ENCODE assay signal across 16 mouse cellular contexts in the genomic region with DNA sequence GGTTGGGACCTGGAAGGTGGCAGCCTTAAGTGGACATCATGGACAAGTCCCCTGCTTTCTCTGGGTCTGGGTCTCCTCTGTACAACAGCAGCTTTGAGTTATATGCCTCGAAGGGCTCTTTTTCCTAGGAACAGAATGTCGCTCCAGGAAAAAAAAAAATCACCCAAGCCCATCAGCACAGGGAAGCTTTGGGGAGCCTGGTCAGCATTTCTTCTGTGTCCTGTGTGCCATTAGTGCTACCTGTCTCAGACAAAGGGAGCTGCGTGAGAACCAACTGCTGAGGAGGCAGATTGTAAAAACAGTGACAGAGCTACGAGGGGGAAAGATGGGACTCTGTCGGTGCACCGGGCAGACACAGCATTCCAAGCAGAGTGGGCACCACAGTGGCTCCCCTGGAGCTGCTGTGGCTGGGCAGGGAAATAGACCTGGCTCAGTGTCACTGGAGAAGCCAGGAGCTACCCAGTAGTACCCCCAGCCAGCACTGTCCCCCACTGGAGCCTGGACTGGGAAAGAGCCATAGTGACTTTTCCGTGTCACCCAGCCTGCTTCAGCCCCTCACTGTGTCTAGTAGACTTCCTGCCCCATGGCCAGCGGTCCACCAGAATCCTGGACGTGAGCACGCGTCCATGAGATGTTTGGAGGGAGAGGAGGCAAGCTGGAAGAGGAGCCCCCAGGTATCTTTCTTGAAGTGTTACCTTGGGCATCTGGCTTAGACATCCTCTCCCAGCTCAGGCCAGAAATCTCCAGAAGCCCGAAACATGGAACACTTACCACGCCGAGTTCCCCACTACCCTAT. TPM values are rescaled to one million over a fixed set of nuclear protein-coding genes. Genes with fewer than 3 reads are reported as not detected.
A peak's percentile ranks its signal among the peaks of the same experiment; 100 is the strongest.
DNase-seq lines count a peak whose midpoint lies in the region; ATAC-seq and TF ChIP-seq lines count a peak whose summit lies in the region.
"Had no signal": no experiment of that assay in that cellular context is flagged by ENCODE, and none has a peak within 500 bp of the region (broad histone marks: within the 10 kb centered on the region; RNA-seq: fewer than 3 reads in every experiment).

No protein-coding gene starts in this region.

- TF ChIP-seq CTCF in stomach, postnatal 0 days (IDR thresholded peaks at IDR 0.05; ENCODE audit: low read depth), result no peak

- no peak for TF ChIP-seq EP300 in stomach, postnatal 0 days (optimal IDR thresholded peaks at IDR 0.05)

- H3K36me3 ChIP-seq in heart, embryonic 13.5 days, result no peaks in the 10 kb centered on the region
- peaks cover 5% of the 10 kb centered on the region; the same call in 1 of the 2 replicates for H3K36me3 ChIP-seq in forebrain, embryonic 16.5 days (ENCODE audit: control insufficient read depth, insufficient read depth)
- no peaks in the 10 kb centered on the region for H3K36me3 ChIP-seq in limb, embryonic 11.5 days (ENCODE audit: control insufficient read depth, insufficient read depth, low read length)
- no peaks in the 10 kb centered on the region for H3K36me3 ChIP-seq in neural tube, embryonic 14.5 days (ENCODE audit: control insufficient read depth, insufficient read depth, low read length)
- no peaks in the 10 kb centered on the region for H3K36me3 ChIP-seq in stomach, postnatal 0 days (ENCODE audit: control insufficient read depth, insufficient read depth, low read length)
- H3K36me3 ChIP-seq: embryonic facial prominence, embryonic 13.5 days had no signal

- no peak for DNase-seq in heart, adult 11 months
- peak; percentile 34 for DNase-seq in limb, embryonic 11.5 days (ENCODE audit: low spot score)
- no peak for DNase-seq in ovary, postnatal 14 days (ENCODE audit: low spot score)
- DNase-seq in adrenal gland, postnatal 36 days, result no peak
- no peak for DNase-seq in stomach, postnatal 0 days (ENCODE audit: low spot score)
- DNase-seq: B cell, adult 2 months; cerebellum, adult 8-10 months; right cerebral cortex, postnatal 25 days; thymus, postnatal 14 days had no signal

- 30% methylated on average over 14 of the region's 14 CpGs for WGBS in heart, embryonic 13.5 days
- WGBS in forebrain, embryonic 16.5 days, result 25% methylated on average over 14 of the region's 14 CpGs
- 29% methylated on average over 14 of the region's 14 CpGs for WGBS in limb, embryonic 11.5 days
- 23% methylated on average over 14 of the region's 14 CpGs for WGBS in neural tube, embryonic 14.5 days
- 46% methylated on average over 14 of the region's 14 CpGs for WGBS in stomach, postnatal 0 days

- ATAC-seq in heart, embryonic 13.5 days (ENCODE audit: extremely low read depth, insufficient number of reproducible peaks, low FRiP score, low TSS enrichment), result no peak
- no peak for ATAC-seq in forebrain, embryonic 16.5 days
- ATAC-seq in limb, embryonic 11.5 days (ENCODE audit: insufficient number of reproducible peaks, low FRiP score, low TSS enrichment, low read depth), result no peak
- no peak for ATAC-seq in neural tube, embryonic 14.5 days (ENCODE audit: low read depth)
- ATAC-seq in stomach, postnatal 0 days (ENCODE audit: low FRiP score, low TSS enrichment), result no peak

- H3K4me2 ChIP-seq in heart, embryonic 13.5 days, result peak overlapping the region; percentile 90
- peak overlapping the region; percentile 63 for H3K4me2 ChIP-seq in forebrain, embryonic 16.5 days (ENCODE audit: low read length)
- no peak overlapping the region for H3K4me2 ChIP-seq in limb, embryonic 11.5 days (ENCODE audit: low read depth, severe bottlenecking)
- H3K4me2 ChIP-seq in neural tube, embryonic 14.5 days (ENCODE audit: low read depth, low read length), result peak overlapping the region; percentile 67
- H3K4me2 ChIP-seq in stomach, postnatal 0 days (replicated peaks; ENCODE audit: low read depth), result no peak overlapping the region
- H3K4me2 ChIP-seq: embryonic facial prominence, embryonic 13.5 days had no signal

- H3K27ac ChIP-seq in heart, embryonic 13.5 days (replicated peaks), result peak overlapping the region; percentile 28; the same call in 1 of the 2 replicates
- H3K27ac ChIP-seq in forebrain, embryonic 16.5 days (ENCODE audit: low read length), result peak overlapping the region; percentile 98
- no peak overlapping the region for H3K27ac ChIP-seq in limb, embryonic 11.5 days (replicated peaks; ENCODE audit: low read depth, low read length)
- peak overlapping the region; percentile 95 for H3K27ac ChIP-seq in neural tube, embryonic 14.5 days (ENCODE audit: low read depth, low read length)
- H3K27ac ChIP-seq in stomach, postnatal 0 days (replicated peaks), result no peak overlapping the region
- H3K27ac ChIP-seq: embryonic facial prominence, embryonic 13.5 days; kidney, postnatal 0 days had no signal

- H3K9ac ChIP-seq in heart, embryonic 13.5 days, result peak overlapping the region; percentile 37; the same call in 1 of the 2 replicates
- H3K9ac ChIP-seq in forebrain, embryonic 16.5 days (replicated peaks; ENCODE audit: low read depth, low read length), result peak overlapping the region; percentile 94
- H3K9ac ChIP-seq in limb, embryonic 11.5 days (ENCODE audit: low read length), result no peak overlapping the region
- H3K9ac ChIP-seq in neural tube, embryonic 14.5 days (replicated peaks; ENCODE audit: low read depth, low read length), result peak overlapping the region; percentile 60
- H3K9ac ChIP-seq in stomach, postnatal 0 days (ENCODE audit: low read length), result no peak overlapping the region
- H3K9ac ChIP-seq: embryonic facial prominence, embryonic 13.5 days had no signal

- peaks cover 64% of the 10 kb centered on the region for H3K4me1 ChIP-seq in heart, embryonic 13.5 days
- peaks cover 59% of the 10 kb centered on the region for H3K4me1 ChIP-seq in forebrain, embryonic 16.5 days (replicated peaks; ENCODE audit: control insufficient read depth, insufficient read depth, low read length)
- peaks cover 22% of the 10 kb centered on the region for H3K4me1 ChIP-seq in limb, embryonic 11.5 days (ENCODE audit: control insufficient read depth, insufficient read depth, low read length)
- H3K4me1 ChIP-seq in neural tube, embryonic 14.5 days (ENCODE audit: control insufficient read depth, insufficient read depth, low read length), result peaks cover 33% of the 10 kb centered on the region
- no peaks in the 10 kb centered on the region for H3K4me1 ChIP-seq in stomach, postnatal 0 days (replicated peaks; ENCODE audit: control insufficient read depth, insufficient read depth)

- no peaks in the 10 kb centered on the region for H3K9me3 ChIP-seq in heart, embryonic 13.5 days
- no peaks in the 10 kb centered on the region for H3K9me3 ChIP-seq in forebrain, embryonic 16.5 days (ENCODE audit: control insufficient read depth, low read length)
- H3K9me3 ChIP-seq in limb, embryonic 11.5 days (ENCODE audit: control insufficient read depth, low read length), result no peaks in the 10 kb centered on the region
- H3K9me3 ChIP-seq in neural tube, embryonic 14.5 days (ENCODE audit: control insufficient read depth, low read length), result no peaks in the 10 kb centered on the region
- H3K9me3 ChIP-seq in stomach, postnatal 0 days (ENCODE audit: control insufficient read depth, low read length), result no peaks in the 10 kb centered on the region
- H3K9me3 ChIP-seq: embryonic facial prominence, embryonic 13.5 days had no signal

- peaks cover 85% of the 10 kb centered on the region for H3K27me3 ChIP-seq in heart, embryonic 13.5 days (replicated peaks)
- no peaks in the 10 kb centered on the region for H3K27me3 ChIP-seq in forebrain, embryonic 16.5 days (replicated peaks; ENCODE audit: control insufficient read depth, insufficient read depth, low read length)
- peaks cover 56% of the 10 kb centered on the region for H3K27me3 ChIP-seq in limb, embryonic 11.5 days (ENCODE audit: control insufficient read depth, insufficient read depth, low read length)
- peaks cover 4% of the 10 kb centered on the region; the same call in 1 of the 2 replicates for H3K27me3 ChIP-seq in neural tube, embryonic 14.5 days (ENCODE audit: control insufficient read depth, insufficient read depth, low read length)
- H3K27me3 ChIP-seq in stomach, postnatal 0 days (ENCODE audit: control insufficient read depth, insufficient read depth, low read length), result peaks cover 14% of the 10 kb centered on the region

- 0 out of 2 replicates have a peak overlapping the region, but pooled peaks have one; percentile 1 for H3K4me3 ChIP-seq in heart, embryonic 13.5 days
- peak overlapping the region; percentile 75 for H3K4me3 ChIP-seq in forebrain, embryonic 16.5 days (replicated peaks; ENCODE audit: low read length)
- no peak overlapping the region for H3K4me3 ChIP-seq in limb, embryonic 11.5 days (ENCODE audit: low read depth, low read length)
- peak overlapping the region; percentile 59 for H3K4me3 ChIP-seq in neural tube, embryonic 14.5 days (ENCODE audit: low read depth, low read length)
- H3K4me3 ChIP-seq in stomach, postnatal 0 days (ENCODE audit: low read depth, low read length), result no peak overlapping the region
- H3K4me3 ChIP-seq: embryonic facial prominence, embryonic 13.5 days had no signal

RNA-seq across cellular contexts. Expression of a gene that starts 1.8 kb away (rescaled TPM):
- polyA plus RNA-seq in heart, embryonic 13.5 days (2015; fragmentation: Nextera tagmentation; extraction: Ambion mirVana), result 3.2 and 4.6 TPM in 2 replicates
- polyA plus RNA-seq in forebrain, embryonic 16.5 days (2015; fragmentation: Nextera tagmentation; extraction: Ambion mirVana), result 94.2 and 109 TPM in 2 replicates
- 0.52 and 0.67 TPM in 2 replicates for polyA plus RNA-seq in limb, embryonic 11.5 days (2014; fragmentation: Nextera tagmentation; extraction: Ambion mirVana)
- 55.7 and 75.5 TPM in 2 replicates for polyA plus RNA-seq in neural tube, embryonic 14.5 days (2014; fragmentation: Nextera tagmentation; extraction: Ambion mirVana)
- not detected for total RNA-seq in adrenal gland, postnatal 36 days (2021)
- polyA plus RNA-seq in stomach, postnatal 0 days (2015; fragmentation: Nextera tagmentation; extraction: Ambion mirVana), result 0.08 and 0.17 TPM in 2 replicates
- total RNA-seq: granulocyte monocyte progenitor cell, adult 5-6 weeks had no signal
- polyA plus RNA-seq: liver, embryonic 16.5 days had no signal

RNA-seq across cellular contexts. Expression of a gene that starts 23.5 kb away (rescaled TPM):
- polyA plus RNA-seq in heart, embryonic 13.5 days (2015; fragmentation: Nextera tagmentation; extraction: Ambion mirVana), result 0.05 and 0.13 TPM in 2 replicates
- polyA plus RNA-seq in forebrain, embryonic 16.5 days (2015; fragmentation: Nextera tagmentation; extraction: Ambion mirVana), result 1.6 TPM in 2 replicates
- polyA plus RNA-seq in limb, embryonic 11.5 days (2014; fragmentation: Nextera tagmentation; extraction: Ambion mirVana), result 2.8 and 3.1 TPM in 2 replicates
- 0.62 and 0.72 TPM in 2 replicates for polyA plus RNA-seq in neural tube, embryonic 14.5 days (2014; fragmentation: Nextera tagmentation; extraction: Ambion mirVana)
- under 1 TPM; 0.13 to 0.43 TPM for total RNA-seq in adrenal gland, postnatal 36 days (2021)
- polyA plus RNA-seq in stomach, postnatal 0 days (2015; fragmentation: Nextera tagmentation; extraction: Ambion mirVana), result 0.05 and 0.16 TPM in 2 replicates
- polyA plus RNA-seq: embryonic facial prominence, embryonic 13.5 days had no signal

RNA-seq across cellular contexts. Expression of a gene that starts 26.1 kb away (rescaled TPM):
- 121 and 130 TPM in 2 replicates for polyA plus RNA-seq in heart, embryonic 13.5 days (2015; fragmentation: Nextera tagmentation; extraction: Ambion mirVana)
- polyA plus RNA-seq in forebrain, embryonic 16.5 days (2015; fragmentation: Nextera tagmentation; extraction: Ambion mirVana), result 30.9 and 31.8 TPM in 2 replicates
- 0.58 and 0.99 TPM in 2 replicates for polyA plus RNA-seq in limb, embryonic 11.5 days (2014; fragmentation: Nextera tagmentation; extraction: Ambion mirVana)
- 9.1 and 10.3 TPM in 2 replicates for polyA plus RNA-seq in neural tube, embryonic 14.5 days (2014; fragmentation: Nextera tagmentation; extraction: Ambion mirVana)
- 10 to 100 TPM; 20.2 to 34.4 TPM for total RNA-seq in adrenal gland, postnatal 36 days (2021)
- polyA plus RNA-seq in stomach, postnatal 0 days (2015; fragmentation: Nextera tagmentation; extraction: Ambion mirVana), result 6.8 and 7.5 TPM in 2 replicates

Comparison
In these comparisons a context has a peak if more than half of its experiments do, and no peak if none do; other contexts are left out.
1. H3K27ac ChIP-seq: peak in heart, embryonic 13.5 days (single experiment), forebrain, embryonic 16.5 days (single experiment) and neural tube, embryonic 14.5 days (single experiment); none in limb, embryonic 11.5 days (single experiment) and stomach, postnatal 0 days (single experiment).
2. H3K4me2 ChIP-seq: peak in heart, embryonic 13.5 days (single experiment), forebrain, embryonic 16.5 days (single experiment) and neural tube, embryonic 14.5 days (single experiment); none in limb, embryonic 11.5 days (single experiment) and stomach, postnatal 0 days (single experiment).
3. H3K4me3 ChIP-seq: peak in heart, embryonic 13.5 days (single experiment), forebrain, embryonic 16.5 days (single experiment) and neural tube, embryonic 14.5 days (single experiment); none in limb, embryonic 11.5 days (single experiment) and stomach, postnatal 0 days (single experiment).
4. H3K9ac ChIP-seq: peak in heart, embryonic 13.5 days (single experiment), forebrain, embryonic 16.5 days (single experiment) and neural tube, embryonic 14.5 days (single experiment); none in limb, embryonic 11.5 days (single experiment) and stomach, postnatal 0 days (single experiment).
5. RNA of a gene that starts 1.8 kb away (polyA plus RNA-seq): 94.2 to 109 TPM in forebrain, embryonic 16.5 days and 55.7 to 75.5 TPM in neural tube, embryonic 14.5 days; 3.2 to 4.6 TPM in heart, embryonic 13.5 days, 0.52 to 0.67 TPM in limb, embryonic 11.5 days and 0.08 to 0.17 TPM in stomach, postnatal 0 days; every median in the first group is over 10 times any median in the second.